8 mouse cellular contexts compared by ENCODE assay signal in genomic region chr7:44850146-44850545, GRCm38 (mm10). TPM values are rescaled to one million over a fixed set of nuclear protein-coding genes. Genes with fewer than 3 reads are reported as not detected.
DNase-seq lines count a peak whose midpoint lies in the region; ATAC-seq lines count a peak whose summit lies in the region.

No protein-coding gene starts in this region.

- peaks cover 52% of the 10 kb centered on the region for H3K4me1 ChIP-seq in heart, embryonic 12.5 days (replicated peaks)
- H3K4me1 ChIP-seq in lung, embryonic 16.5 days (replicated peaks; ENCODE audit: control insufficient read depth, insufficient read depth, low read length): peaks cover 32% of the 10 kb centered on the region

- peak; percentile 52 for ATAC-seq in heart, embryonic 12.5 days (ENCODE audit: insufficient number of reproducible peaks, low FRiP score)
- ATAC-seq in lung, embryonic 16.5 days (ENCODE audit: low read depth): peak; percentile 37

- peak overlapping the region; percentile 98 for H3K27ac ChIP-seq in heart, embryonic 12.5 days (ENCODE audit: poor library complexity, severe bottlenecking)
- peak overlapping the region; percentile 99 for H3K27ac ChIP-seq in lung, embryonic 16.5 days (ENCODE audit: low read length)

- DNase-seq in ovary, postnatal 36 days (ENCODE audit: low spot score): peak; percentile 81
- no peak for DNase-seq in ovary, postnatal 14 days (ENCODE audit: low spot score)
- peak; percentile 91 for DNase-seq in embryo, embryonic 10.5 days (ENCODE audit: low spot score)
- peak; percentile 92 for DNase-seq in kidney, postnatal 10 days
- DNase-seq in right cerebral cortex, adult 2 months (ENCODE audit: low spot score in 2 of 2): peak; percentile 64 to 73
- peak; percentile 73 to 78 for DNase-seq in urinary bladder, postnatal 4 days (ENCODE audit: low spot score in 2 of 2)

- peak overlapping the region; percentile 94 for H3K9ac ChIP-seq in heart, embryonic 12.5 days
- H3K9ac ChIP-seq in lung, embryonic 16.5 days (ENCODE audit: low read length): peak overlapping the region; percentile 96

- H3K36me3 ChIP-seq in heart, embryonic 12.5 days: peaks cover 40% of the 10 kb centered on the region
- peaks cover 18% of the 10 kb centered on the region for H3K36me3 ChIP-seq in lung, embryonic 16.5 days (ENCODE audit: control insufficient read depth, insufficient read depth, low read length)

- WGBS in heart, embryonic 12.5 days: under 1% methylated on average over 32 of the region's 33 CpGs
- WGBS in lung, embryonic 16.5 days: 2% methylated on average over 31 of the region's 33 CpGs

- no peaks in the 10 kb centered on the region for H3K27me3 ChIP-seq in heart, embryonic 12.5 days (replicated peaks)
- no peaks in the 10 kb centered on the region for H3K27me3 ChIP-seq in lung, embryonic 16.5 days (ENCODE audit: control insufficient read depth, insufficient read depth, low read depth, low read length)

- no peaks in the 10 kb centered on the region for H3K9me3 ChIP-seq in heart, embryonic 12.5 days (replicated peaks)
- no peaks in the 10 kb centered on the region for H3K9me3 ChIP-seq in lung, embryonic 16.5 days (ENCODE audit: control insufficient read depth, low read length)

- peak overlapping the region; percentile 91 for H3K4me3 ChIP-seq in heart, embryonic 12.5 days
- peak overlapping the region; percentile 86 for H3K4me3 ChIP-seq in lung, embryonic 16.5 days (ENCODE audit: low read length)

- peak overlapping the region; percentile 94 for H3K4me2 ChIP-seq in heart, embryonic 12.5 days
- peak overlapping the region; percentile 69 for H3K4me2 ChIP-seq in lung, embryonic 16.5 days (ENCODE audit: low read depth, low read length)

RNA-seq across cellular contexts. Expression of gene Tbc1d17, which starts 1.3 kb away (rescaled TPM):
- 60.0 and 61.2 TPM in 2 replicates for polyA plus RNA-seq in heart, embryonic 12.5 days (2016; fragmentation: Nextera tagmentation; extraction: Ambion mirVana)
- polyA plus RNA-seq in lung, embryonic 16.5 days (2015; fragmentation: Nextera tagmentation; extraction: Ambion mirVana): 83.7 and 84.4 TPM in 2 replicates

RNA-seq across cellular contexts. Expression of gene Akt1s1, which starts 1.4 kb away (rescaled TPM):
- polyA plus RNA-seq in heart, embryonic 12.5 days (2016; fragmentation: Nextera tagmentation; extraction: Ambion mirVana): 105 and 108 TPM in 2 replicates
- polyA plus RNA-seq in lung, embryonic 16.5 days (2015; fragmentation: Nextera tagmentation; extraction: Ambion mirVana): 92.3 and 95.6 TPM in 2 replicates

RNA-seq across cellular contexts. Expression of gene Pnkp, which starts 6.8 kb away (rescaled TPM):
- 23.3 and 27.0 TPM in 2 replicates for polyA plus RNA-seq in heart, embryonic 12.5 days (2016; fragmentation: Nextera tagmentation; extraction: Ambion mirVana)
- 38.0 and 39.0 TPM in 2 replicates for polyA plus RNA-seq in lung, embryonic 16.5 days (2015; fragmentation: Nextera tagmentation; extraction: Ambion mirVana)

RNA-seq across cellular contexts. Expression of gene Ptov1, which starts 19.4 kb away (rescaled TPM):
- 308 and 321 TPM in 2 replicates for polyA plus RNA-seq in heart, embryonic 12.5 days (2016; fragmentation: Nextera tagmentation; extraction: Ambion mirVana)
- 302 and 307 TPM in 2 replicates for polyA plus RNA-seq in lung, embryonic 16.5 days (2015; fragmentation: Nextera tagmentation; extraction: Ambion mirVana)

RNA-seq across cellular contexts. Expression of gene Atf5, which starts 33.7 kb away (rescaled TPM):
- polyA plus RNA-seq in heart, embryonic 12.5 days (2016; fragmentation: Nextera tagmentation; extraction: Ambion mirVana): 2.6 and 2.7 TPM in 2 replicates
- 3.3 and 3.5 TPM in 2 replicates for polyA plus RNA-seq in lung, embryonic 16.5 days (2015; fragmentation: Nextera tagmentation; extraction: Ambion mirVana)
